Mouse (Mus musculus): ENCODE measurements around the gene Zfyve28. TPM values are rescaled to one million over a fixed set of nuclear protein-coding genes. Genes with fewer than 3 reads are reported as not detected.

Gene Zfyve28
- polyA plus RNA-seq, 1 experiment from 2014 or later, result 5.4 TPM

DNA sequence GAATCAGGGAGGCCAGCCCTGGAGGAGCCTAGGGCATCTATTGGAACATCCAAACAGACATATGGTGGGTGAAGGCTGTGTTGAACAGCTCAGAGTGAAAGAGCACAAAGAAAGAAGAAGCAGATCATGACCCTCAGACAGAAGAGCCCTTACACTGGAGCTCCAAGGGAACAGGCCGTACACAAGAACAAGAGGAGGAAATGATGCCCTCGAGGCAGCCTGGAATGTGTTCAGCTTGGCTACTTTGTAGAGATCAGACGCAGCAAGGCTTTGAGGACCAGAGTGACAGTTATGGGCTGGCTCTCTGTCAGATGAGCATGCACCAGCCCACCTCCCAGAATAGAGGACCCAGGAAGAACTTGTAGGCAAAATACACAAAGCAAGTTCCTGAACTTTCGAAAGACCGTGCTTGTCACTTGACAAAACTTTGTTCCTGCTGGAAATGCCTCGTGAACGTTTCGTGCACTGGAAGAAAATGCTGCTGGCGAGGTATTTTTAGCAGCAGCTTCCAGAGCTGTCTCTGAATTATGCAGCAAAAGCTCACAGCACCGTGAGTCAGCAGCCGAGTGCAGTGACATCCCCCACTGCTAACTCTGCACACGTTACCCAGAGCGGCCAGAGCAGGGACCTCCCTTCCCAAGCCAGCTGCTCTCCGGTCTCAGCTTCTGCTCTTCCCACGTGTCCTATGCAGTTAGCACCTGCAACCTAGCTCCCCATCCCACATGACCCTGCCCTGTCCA, 45.9 kb downstream of the Zfyve28 start:
- no peak overlapping the region for H3K4me2 ChIP-seq

DNA sequence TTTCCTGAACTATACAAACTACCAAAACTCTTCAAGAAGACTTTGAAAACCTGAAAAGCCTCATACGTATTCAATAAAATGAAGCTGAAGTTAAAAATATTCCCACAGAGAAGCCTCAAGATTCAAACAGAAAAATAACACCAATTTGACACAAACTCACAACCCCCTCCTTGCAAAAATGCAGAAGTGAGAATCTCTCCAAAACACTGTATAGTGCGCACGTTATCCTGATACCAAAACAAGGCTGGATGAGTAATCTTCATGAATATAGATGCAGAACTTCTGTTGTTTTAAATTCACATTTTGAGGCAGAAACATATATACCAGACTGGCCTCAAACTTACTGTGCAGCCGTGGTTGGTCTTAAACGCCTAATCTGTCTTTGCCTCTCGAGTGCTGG, 49.8 kb downstream of the Zfyve28 start:
- Histone ChIP-seq H3K4me1 (replicated peaks) (peaks cover 12% of the 10 kb centered on the region), H3K27me3 (no peaks in the 10 kb centered on the region), H3K9ac (no peak overlapping the region), H3K9me3 (no peaks in the 10 kb centered on the region), H3K4me2 (no peak overlapping the region), H3K27ac (no peak overlapping the region), H3K36me3 (peaks cover 4% of the 10 kb centered on the region; the same call in 1 of the 2 replicates), H3K4me3 (no peak overlapping the region)
- 92% methylated on average over 6 of the region's 6 CpGs for WGBS
- no peak for ATAC-seq (ENCODE audit: low FRiP score)

More for the DNA sequence above, 45.9 kb downstream of the Zfyve28 start:
- H3K9me3 ChIP-seq, result no peaks in the 10 kb centered on the region
- WGBS, result 43% methylated on average over 15 of the region's 15 CpGs
- peaks cover 12% of the 10 kb centered on the region for H3K4me1 ChIP-seq (replicated peaks)
- H3K27ac ChIP-seq, result no peak overlapping the region
- 0 out of 2 replicates have a peak overlapping the region, but pooled peaks have one; percentile 15 for H3K9ac ChIP-seq
- no peaks in the 10 kb centered on the region for H3K27me3 ChIP-seq
- no peaks in the 10 kb centered on the region for H3K36me3 ChIP-seq
- ATAC-seq (ENCODE audit: low FRiP score), result no peak
- no peak overlapping the region for H3K4me3 ChIP-seq

DNA sequence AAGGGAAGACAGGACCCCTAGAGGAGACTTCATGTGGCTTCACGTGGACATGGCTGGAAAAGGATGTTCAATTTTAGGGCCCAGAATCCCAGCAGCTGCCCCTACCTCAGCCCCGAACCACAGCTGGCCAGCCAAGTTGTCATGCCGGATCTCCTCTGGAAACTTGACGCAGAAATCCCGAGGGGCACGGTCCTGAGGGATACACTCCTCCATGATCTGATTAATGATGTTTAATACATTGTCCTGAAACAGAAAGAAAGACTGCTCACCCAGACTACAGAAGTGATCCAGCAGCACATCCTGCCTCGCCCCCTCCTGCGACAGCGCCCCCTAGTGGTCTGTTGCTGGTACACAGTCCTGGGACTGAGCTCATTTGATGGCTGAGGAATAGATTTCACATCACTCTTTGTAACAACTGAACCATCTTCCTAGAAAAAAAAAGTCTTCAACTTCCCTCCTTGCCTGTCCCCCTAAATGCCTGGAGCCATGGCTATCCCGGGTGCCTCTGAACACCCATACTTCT, 52.3 kb downstream of the Zfyve28 start:
- 54% methylated on average over 10 of the region's 10 CpGs for WGBS
- Histone ChIP-seq H3K4me3 (no peak overlapping the region), H3K27ac (no peak overlapping the region), H3K9me3 (no peaks in the 10 kb centered on the region), H3K4me2 (no peak overlapping the region), H3K9ac (no peak overlapping the region), H3K27me3 (no peaks in the 10 kb centered on the region), H3K4me1 (replicated peaks) (no peaks in the 10 kb centered on the region), H3K36me3 (peaks cover 4% of the 10 kb centered on the region; the same call in 1 of the 2 replicates)
- ATAC-seq (ENCODE audit: low FRiP score), result no peak

DNA sequence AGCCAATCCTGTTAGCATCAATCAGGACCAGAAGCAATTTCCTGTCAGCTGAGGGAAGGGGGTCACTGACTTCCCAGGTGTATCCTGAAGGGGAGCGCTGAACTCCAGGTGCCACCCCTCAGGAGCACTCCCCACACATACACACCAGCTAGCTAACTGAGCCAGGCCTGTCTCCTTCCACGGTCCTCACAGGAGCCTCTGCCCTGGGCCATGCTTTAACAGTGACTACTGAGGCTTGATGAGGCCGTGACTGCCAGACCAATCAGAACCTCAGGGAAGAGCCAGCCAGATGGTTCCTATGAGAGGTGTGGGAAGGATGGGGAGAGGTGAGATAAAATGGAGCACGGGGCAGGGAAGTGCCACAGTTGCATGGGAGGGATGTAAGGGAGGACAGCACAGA, 53.2 kb downstream of the Zfyve28 start:
- no peaks in the 10 kb centered on the region for H3K27me3 ChIP-seq
- no peak overlapping the region for H3K4me2 ChIP-seq
- H3K4me1 ChIP-seq (replicated peaks), result no peaks in the 10 kb centered on the region
- no peak overlapping the region for H3K27ac ChIP-seq
- 78% methylated on average over 4 of the region's 4 CpGs for WGBS
- ATAC-seq (ENCODE audit: low FRiP score), result no peak
- H3K36me3 ChIP-seq, result peaks cover 4% of the 10 kb centered on the region; the same call in 1 of the 2 replicates
- no peaks in the 10 kb centered on the region for H3K9me3 ChIP-seq
- 0 out of 2 replicates have a peak overlapping the region, but pooled peaks have one; percentile 24 for H3K9ac ChIP-seq
- H3K4me3 ChIP-seq, result no peak overlapping the region

DNA sequence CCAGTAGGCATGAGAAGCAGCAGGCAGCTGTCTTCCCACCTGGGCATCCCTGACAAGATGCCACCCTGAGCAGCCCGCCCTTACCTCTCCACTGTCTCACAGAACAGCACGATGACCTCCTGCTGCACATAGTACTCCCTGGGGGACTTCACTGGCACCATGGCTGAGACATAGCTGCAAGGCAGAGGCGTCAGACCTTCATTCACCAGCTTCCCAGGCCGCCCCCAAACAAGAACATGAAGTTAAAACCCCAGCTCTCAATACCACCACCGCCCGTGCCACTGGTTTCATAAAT, 55.1 kb downstream of the Zfyve28 start:
- no peaks in the 10 kb centered on the region for H3K9me3 ChIP-seq
- H3K27me3 ChIP-seq, result no peaks in the 10 kb centered on the region
- no peak for ATAC-seq (ENCODE audit: low FRiP score)
- peaks cover 4% of the 10 kb centered on the region; the same call in 1 of the 2 replicates for H3K36me3 ChIP-seq
- no peak overlapping the region for H3K4me2 ChIP-seq
- WGBS, result 85% methylated on average over 6 of the region's 6 CpGs
- no peak overlapping the region for H3K9ac ChIP-seq
- H3K27ac ChIP-seq, result no peak overlapping the region
- no peaks in the 10 kb centered on the region for H3K4me1 ChIP-seq (replicated peaks)
- H3K4me3 ChIP-seq, result no peak overlapping the region

DNA sequence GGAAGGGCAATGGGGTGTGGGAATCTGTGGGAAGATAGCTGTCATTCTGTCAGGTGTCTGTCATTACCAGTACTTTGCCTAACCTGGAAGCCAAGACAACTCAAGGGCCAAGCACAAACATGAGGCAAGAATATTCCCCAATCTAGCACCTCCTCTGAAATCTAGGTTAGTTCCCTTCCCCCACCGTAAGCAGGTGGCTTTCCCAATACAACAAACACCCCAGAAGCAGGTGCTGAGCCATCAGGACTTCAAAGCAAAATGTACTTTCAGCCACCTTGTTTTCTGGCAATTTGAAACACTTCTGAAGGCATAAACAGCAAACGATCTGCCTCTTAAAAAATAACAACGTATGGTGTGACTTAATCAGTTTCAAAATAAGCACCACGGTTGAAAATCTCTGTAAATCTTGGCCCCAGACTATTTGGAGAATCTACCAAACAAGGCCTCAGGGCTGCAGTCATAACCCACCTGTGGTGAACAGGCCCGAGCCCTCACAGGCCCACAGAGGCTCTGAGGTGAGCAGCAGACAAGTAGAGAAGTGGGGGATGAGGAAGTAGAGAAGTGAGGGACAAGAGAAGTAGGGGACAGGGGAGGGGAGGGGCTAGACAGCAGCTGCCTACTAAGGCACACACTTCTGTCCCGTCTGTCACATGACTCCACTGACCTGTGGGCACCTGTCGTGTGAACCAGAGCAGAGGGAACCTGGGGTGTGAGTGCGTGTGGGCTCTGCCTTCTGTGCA, 55.6 kb downstream of the Zfyve28 start:
- Histone ChIP-seq H3K36me3 (peaks cover 4% of the 10 kb centered on the region; the same call in 1 of the 2 replicates), H3K27me3 (no peaks in the 10 kb centered on the region), H3K4me2 (no peak overlapping the region), H3K9me3 (no peaks in the 10 kb centered on the region), H3K4me3 (no peak overlapping the region), H3K9ac (no peak overlapping the region), H3K27ac (no peak overlapping the region), H3K4me1 (replicated peaks) (no peaks in the 10 kb centered on the region)
- no peak for ATAC-seq (ENCODE audit: low FRiP score)
- WGBS, result 84% methylated on average over 8 of the region's 8 CpGs

DNA sequence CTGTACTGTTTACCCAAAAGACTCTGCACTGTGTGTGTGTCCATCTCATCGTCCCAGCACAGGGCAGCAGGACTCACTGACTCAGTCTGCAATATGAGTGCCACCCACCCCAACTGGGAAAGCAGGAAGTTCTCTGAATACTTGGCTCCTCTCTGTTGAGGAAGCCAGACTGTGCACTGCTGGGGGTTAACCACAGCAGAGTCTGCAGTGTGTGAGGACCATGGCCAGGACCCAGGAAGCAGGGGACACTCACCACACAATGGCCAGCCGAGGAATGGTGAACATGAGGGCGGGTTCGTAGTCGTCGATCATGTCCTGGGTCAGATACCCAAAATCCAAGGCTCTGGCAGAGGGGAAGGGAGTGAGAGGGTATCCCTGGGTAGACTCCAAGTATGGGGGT, 56.3 kb downstream of the Zfyve28 start:
- peaks cover 4% of the 10 kb centered on the region; the same call in 1 of the 2 replicates for H3K36me3 ChIP-seq
- no peak overlapping the region for H3K4me2 ChIP-seq
- no peak for ATAC-seq (ENCODE audit: low FRiP score)
- H3K27me3 ChIP-seq, result no peaks in the 10 kb centered on the region
- no peak overlapping the region for H3K27ac ChIP-seq
- no peak overlapping the region for H3K9ac ChIP-seq
- no peaks in the 10 kb centered on the region for H3K9me3 ChIP-seq
- no peaks in the 10 kb centered on the region for H3K4me1 ChIP-seq (replicated peaks)
- no peak overlapping the region for H3K4me3 ChIP-seq
- 84% methylated on average over 6 of the region's 6 CpGs for WGBS

DNA sequence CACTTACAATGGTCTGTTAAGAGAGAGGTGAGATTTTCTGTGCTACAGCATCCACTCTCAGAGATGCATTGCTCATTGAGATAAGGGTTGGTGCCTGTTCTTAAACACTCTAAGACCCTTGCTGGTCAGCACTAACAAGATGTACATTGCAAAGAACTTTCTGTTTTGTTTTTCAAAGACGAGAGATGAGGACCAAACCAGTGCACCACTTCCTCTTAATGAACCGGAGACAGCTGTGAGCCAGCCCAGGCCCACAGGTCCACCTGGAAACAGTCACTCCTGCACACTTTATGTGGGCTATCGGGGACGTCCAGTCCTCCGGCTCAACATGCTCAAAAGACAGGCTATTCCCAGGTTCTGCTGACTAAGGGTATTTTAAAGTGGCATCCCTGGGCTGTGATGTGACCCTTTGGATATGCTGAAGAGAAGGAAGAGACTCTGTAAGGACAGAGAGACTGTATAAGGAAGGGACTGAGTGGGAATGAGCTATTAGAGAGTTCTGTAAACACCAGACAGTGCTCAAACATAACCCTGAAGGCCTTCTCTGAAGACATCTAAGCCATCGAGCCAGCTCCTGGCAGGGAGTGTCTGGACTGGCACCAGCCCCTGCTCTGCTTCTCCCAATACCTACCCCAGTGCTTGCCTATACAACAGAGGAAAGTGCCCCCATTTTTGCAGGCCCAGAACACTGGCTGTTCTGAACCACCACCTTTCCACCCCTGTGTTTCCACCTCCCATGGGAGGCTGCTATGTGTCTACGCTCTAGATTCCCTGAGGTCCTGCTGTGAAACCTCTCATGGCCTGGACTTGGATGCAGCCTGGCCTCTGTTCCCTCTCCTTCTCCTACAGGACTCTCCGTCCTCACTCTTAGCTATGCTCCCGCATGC, 57.4 kb downstream of the Zfyve28 start:
- Histone ChIP-seq H3K9me3 (no peaks in the 10 kb centered on the region), H3K4me2 (no peak overlapping the region), H3K4me3 (no peak overlapping the region), H3K36me3 (peaks cover 4% of the 10 kb centered on the region; the same call in 1 of the 2 replicates), H3K27ac (no peak overlapping the region), H3K4me1 (replicated peaks) (no peaks in the 10 kb centered on the region), H3K9ac (no peak overlapping the region), H3K27me3 (no peaks in the 10 kb centered on the region)
- 90% methylated on average over 9 of the region's 9 CpGs for WGBS
- no peak for ATAC-seq (ENCODE audit: low FRiP score)

DNA sequence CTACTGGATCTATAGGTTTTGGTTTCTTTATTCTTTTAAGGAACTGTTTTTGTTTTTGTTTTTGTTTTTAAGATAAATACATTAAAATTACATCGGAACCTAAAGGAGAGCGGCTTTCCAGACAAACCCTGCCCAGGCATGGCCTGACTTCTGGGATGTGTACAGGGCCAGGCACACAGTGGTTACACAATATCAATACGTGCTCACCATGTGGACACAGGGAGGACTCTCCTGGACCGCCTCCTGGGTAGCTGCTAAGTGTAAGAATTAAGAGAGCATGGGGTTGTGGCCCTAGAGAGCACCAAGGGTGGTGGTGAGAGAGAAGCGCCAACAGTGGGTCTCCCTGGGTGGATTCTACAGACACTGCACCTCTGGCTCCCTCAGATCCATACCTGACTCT, 58.7 kb downstream of the Zfyve28 start:
- Histone ChIP-seq H3K36me3 (no peaks in the 10 kb centered on the region), H3K27me3 (no peaks in the 10 kb centered on the region), H3K9ac (no peak overlapping the region), H3K27ac (no peak overlapping the region), H3K4me1 (replicated peaks) (no peaks in the 10 kb centered on the region), H3K9me3 (no peaks in the 10 kb centered on the region), H3K4me2 (no peak overlapping the region), H3K4me3 (no peak overlapping the region)
- 91% methylated on average over 5 of the region's 5 CpGs for WGBS
- ATAC-seq (ENCODE audit: low FRiP score), result no peak

DNA sequence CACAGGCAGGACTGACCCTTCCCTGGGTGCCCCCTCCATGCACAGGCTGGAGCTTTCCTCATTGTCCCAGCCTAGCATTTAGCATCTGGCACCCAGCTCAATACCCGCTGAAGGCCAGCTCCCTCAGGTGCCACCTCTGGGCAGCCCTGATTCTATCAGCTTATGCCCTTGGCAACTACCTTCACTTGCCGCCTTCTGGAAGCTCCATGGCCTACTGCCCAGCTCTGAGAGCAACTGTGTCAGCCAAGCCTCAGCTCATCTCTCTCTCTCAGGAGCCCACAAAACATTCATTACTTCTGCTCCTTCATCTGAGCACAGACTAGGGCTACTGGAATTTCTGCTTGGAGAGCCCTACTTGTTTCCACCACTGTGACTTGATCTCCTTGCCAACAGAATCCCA, 62.7 kb downstream of the Zfyve28 start:
- no peak overlapping the region for H3K27ac ChIP-seq
- WGBS, result 98% methylated on average over 2 of the region's 2 CpGs
- H3K4me3 ChIP-seq, result no peak overlapping the region
- no peak overlapping the region for H3K9ac ChIP-seq
- no peak overlapping the region for H3K4me2 ChIP-seq
- no peaks in the 10 kb centered on the region for H3K36me3 ChIP-seq
- no peaks in the 10 kb centered on the region for H3K27me3 ChIP-seq
- H3K9me3 ChIP-seq, result no peaks in the 10 kb centered on the region
- H3K4me1 ChIP-seq (replicated peaks), result no peaks in the 10 kb centered on the region
- ATAC-seq (ENCODE audit: low FRiP score), result no peak

DNA sequence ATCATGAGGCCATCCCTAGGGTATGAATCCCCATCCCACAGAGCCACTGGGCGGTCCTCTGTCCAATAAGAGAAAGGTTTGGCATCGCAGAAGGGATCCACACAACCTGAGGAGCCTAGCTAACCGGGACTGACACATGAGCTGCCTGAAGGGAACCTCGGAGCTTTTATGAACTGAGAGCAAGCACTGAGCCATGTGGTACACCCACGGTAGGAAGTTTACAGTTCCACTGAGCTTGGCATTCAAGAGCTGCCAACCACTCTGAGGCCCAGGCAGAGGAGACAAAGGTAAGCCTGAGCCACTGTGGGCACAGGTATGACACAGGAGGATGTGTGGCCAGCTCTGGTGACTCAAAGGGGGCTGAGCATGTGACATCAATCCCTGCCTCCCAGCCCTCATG, 63.7 kb downstream of the Zfyve28 start:
- H3K9ac ChIP-seq, result no peak overlapping the region
- no peaks in the 10 kb centered on the region for H3K9me3 ChIP-seq
- no peaks in the 10 kb centered on the region for H3K36me3 ChIP-seq
- WGBS, result 88% methylated on average over 5 of the region's 5 CpGs
- no peak for ATAC-seq (ENCODE audit: low FRiP score)
- H3K4me2 ChIP-seq, result no peak overlapping the region
- H3K4me3 ChIP-seq, result no peak overlapping the region
- no peaks in the 10 kb centered on the region for H3K4me1 ChIP-seq (replicated peaks)
- no peaks in the 10 kb centered on the region for H3K27me3 ChIP-seq
- H3K27ac ChIP-seq, result no peak overlapping the region

DNA sequence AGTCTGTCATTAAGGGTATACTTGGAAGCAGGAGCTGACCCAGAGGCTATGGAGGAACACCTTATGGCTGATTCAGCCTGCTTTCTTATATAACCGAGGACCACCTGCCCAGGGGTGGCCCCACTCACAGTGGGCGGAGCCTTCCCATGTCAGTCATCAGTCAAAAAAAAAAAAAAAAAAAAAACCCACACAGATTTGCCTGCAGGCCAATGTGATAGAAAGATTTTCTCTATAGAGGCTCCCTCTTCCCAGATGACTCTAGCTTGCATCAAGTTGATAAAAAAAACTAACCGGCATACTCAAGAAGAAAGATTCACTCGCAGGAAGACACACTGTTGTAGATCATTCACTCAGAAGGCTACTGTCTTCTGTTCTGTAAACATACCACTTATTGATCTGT, 68.2 kb downstream of the Zfyve28 start:
- H3K27ac ChIP-seq, result no peak overlapping the region
- H3K4me1 ChIP-seq (replicated peaks), result no peaks in the 10 kb centered on the region
- H3K9me3 ChIP-seq, result no peaks in the 10 kb centered on the region
- no peak overlapping the region for H3K4me2 ChIP-seq
- ATAC-seq (ENCODE audit: low FRiP score), result no peak
- no peak overlapping the region for H3K4me3 ChIP-seq
- no peak overlapping the region for H3K9ac ChIP-seq
- no peaks in the 10 kb centered on the region for H3K27me3 ChIP-seq
- 86% methylated on average over 4 of the region's 4 CpGs for WGBS
- no peaks in the 10 kb centered on the region for H3K36me3 ChIP-seq

Measured in hindbrain, embryonic 13.5 days (tissue).